Mouse (Mus musculus): ENCODE data around the gene Sez6. TPM values are rescaled to one million over a fixed set of nuclear protein-coding genes. Genes with fewer than 3 reads are reported as not detected.

Sez6 gene
- total RNA-seq, 2 experiments from 2014 or later: 0.21 to 0.22 TPM

Other genes with a start within 250 kb of the Sez6 start
- gene Nufip2, start 244.6 kb upstream of the Sez6 start, total RNA-seq (2021): 10 to 100 TPM; 45.6 to 54.3 TPM
- gene Cryba1, start 205.5 kb upstream of the Sez6 start, total RNA-seq (2021): not detected
- 100 to 1,000 TPM; 273 to 280 TPM for gene Myo18a, start 167.6 kb upstream of the Sez6 start, total RNA-seq (2021)
- gene Gm10277, start 143.1 kb upstream of the Sez6 start, total RNA-seq (2021): not detected
- gene Pipox, start 36.7 kb upstream of the Sez6 start, total RNA-seq (2021): 1 to 10 TPM in 1 of 2 experiments, under 1 TPM in 1; 0.52 to 1.3 TPM
- 10 to 100 TPM; 23.7 to 28.6 TPM for gene Phf12, start 52.0 kb downstream of the Sez6 start, total RNA-seq (2021)
- 1 to 10 TPM; 3.2 to 4.4 TPM for gene Dhrs13, start 101.5 kb downstream of the Sez6 start, total RNA-seq (2021)
- 10 to 100 TPM; 59.3 to 61.2 TPM for gene Flot2, start 107.1 kb downstream of the Sez6 start, total RNA-seq (2021)
- 10 to 100 TPM; 25.7 to 27.6 TPM for gene Eral1, start 149.6 kb downstream of the Sez6 start, total RNA-seq (2021)
- gene Fam222b, start 163.9 kb downstream of the Sez6 start, total RNA-seq (2021): 10 to 100 TPM; 10.8 to 12.3 TPM
- 1 to 10 TPM; 4.6 to 6.7 TPM for gene Traf4, start 234.8 kb downstream of the Sez6 start, total RNA-seq (2021)
- 1 to 10 TPM; 2.5 to 2.6 TPM for gene Nek8, start 245.9 kb downstream of the Sez6 start, total RNA-seq (2021)
- 1 to 10 TPM; 5.5 to 7.2 TPM for gene Tlcd1, start 245.9 kb downstream of the Sez6 start, total RNA-seq (2021)

Data from heart, postnatal 25 days (tissue).